Mouse (Mus musculus): ENCODE results near the gene Haghl. TPM values are rescaled to one million over a fixed set of nuclear protein-coding genes. Genes with fewer than 3 reads are reported as not detected.
A peak's percentile ranks its signal among the peaks of the same experiment; 100 is the strongest.

Gene Haghl
- polyA plus RNA-seq, 1 experiment from 2014 or later = 76.0 TPM

DNA sequence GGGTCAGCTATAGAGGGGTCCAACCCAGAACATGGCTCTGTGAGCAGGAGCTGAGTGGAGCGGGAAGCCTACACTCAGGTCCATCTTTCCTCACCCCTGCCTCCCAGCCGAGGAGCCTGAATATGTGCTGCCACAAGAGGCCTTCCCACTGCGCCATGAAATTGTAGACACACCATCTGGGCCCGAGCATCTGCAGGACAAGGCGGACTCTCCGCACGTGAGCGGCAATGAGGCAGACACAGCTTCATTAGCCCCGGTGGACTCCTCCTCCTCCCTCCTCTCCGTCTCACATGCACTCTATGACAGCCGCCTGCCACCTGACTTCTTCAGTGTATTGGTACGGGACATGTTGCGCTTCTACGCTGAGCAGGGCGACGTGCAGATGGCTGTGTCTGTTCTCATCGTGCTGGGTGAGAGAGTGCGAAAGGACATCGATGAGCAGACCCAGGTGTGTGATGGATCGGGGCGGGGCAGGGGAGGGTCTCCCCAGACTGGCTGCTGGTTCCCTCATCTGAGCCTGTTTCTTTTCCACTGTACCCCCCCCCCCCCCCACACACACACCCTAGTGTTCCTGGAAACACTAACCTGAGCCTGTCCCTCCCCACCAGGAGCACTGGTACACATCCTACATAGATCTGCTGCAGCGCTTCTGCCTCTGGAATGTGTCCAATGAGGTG lies 42.2 kb upstream of the Haghl start:
- no peaks in the 10 kb centered on the region for H3K9me3 ChIP-seq
- peak overlapping the region; percentile 94 for H3K27ac ChIP-seq
- peaks cover 84% of the 10 kb centered on the region for H3K4me1 ChIP-seq
- 91% methylated on average over 22 of the region's 22 CpGs for WGBS
- no peak for DNase-seq (ENCODE audit: extremely low spot score, low spot score)
- peaks cover 58% of the 10 kb centered on the region for H3K36me3 ChIP-seq (replicated peaks)
- H3K4me3 ChIP-seq = peak overlapping the region; percentile 77
- no peaks in the 10 kb centered on the region for H3K27me3 ChIP-seq (ENCODE audit: poor library complexity, severe bottlenecking)

DNA sequence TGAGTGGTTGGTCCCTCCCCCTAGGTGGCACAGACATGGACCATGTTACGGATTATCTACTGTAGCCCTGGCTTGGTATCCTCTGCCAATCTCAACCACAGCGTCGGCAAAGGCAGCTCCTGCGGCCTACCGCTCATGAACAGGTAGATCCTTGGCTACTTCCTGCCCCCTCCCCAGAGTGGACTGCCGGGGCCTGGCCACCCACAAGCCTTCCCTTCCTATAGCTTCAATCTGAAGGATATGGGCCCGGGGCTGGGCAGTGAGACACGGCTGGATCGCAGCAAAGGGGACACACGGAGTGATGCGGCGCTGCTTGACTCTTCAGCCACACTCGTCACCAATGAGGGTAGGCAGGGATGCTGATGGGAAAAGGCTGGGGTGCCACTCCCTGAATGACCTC lies 41.5 kb upstream of the Haghl start:
- Histone ChIP-seq H3K9me3 (no peaks in the 10 kb centered on the region), H3K4me1 (peaks cover 82% of the 10 kb centered on the region), H3K4me3 (0 out of 2 replicates have a peak overlapping the region, but pooled peaks have one; percentile 0), H3K27ac (no peak overlapping the region), H3K36me3 (replicated peaks) (peaks cover 58% of the 10 kb centered on the region), H3K27me3 (ENCODE audit: poor library complexity, severe bottlenecking) (no peaks in the 10 kb centered on the region)
- no peak for DNase-seq (ENCODE audit: extremely low spot score, low spot score)
- WGBS = 93% methylated on average over 13 of the region's 13 CpGs

GRCm38 (mm10) chr17:25825984-25826570 lies 40.6 kb upstream of the Haghl start:
- no peaks in the 10 kb centered on the region for H3K9me3 ChIP-seq
- peaks cover 73% of the 10 kb centered on the region for H3K4me1 ChIP-seq
- 98% methylated on average over 27 of the region's 27 CpGs for WGBS
- DNase-seq (ENCODE audit: extremely low spot score, low spot score) = no peak
- H3K27me3 ChIP-seq (ENCODE audit: poor library complexity, severe bottlenecking) = no peaks in the 10 kb centered on the region
- H3K36me3 ChIP-seq (replicated peaks) = peaks cover 48% of the 10 kb centered on the region
- no peak overlapping the region for H3K27ac ChIP-seq
- peak overlapping the region; percentile 72; the same call in 1 of the 2 replicates for H3K4me3 ChIP-seq

DNA sequence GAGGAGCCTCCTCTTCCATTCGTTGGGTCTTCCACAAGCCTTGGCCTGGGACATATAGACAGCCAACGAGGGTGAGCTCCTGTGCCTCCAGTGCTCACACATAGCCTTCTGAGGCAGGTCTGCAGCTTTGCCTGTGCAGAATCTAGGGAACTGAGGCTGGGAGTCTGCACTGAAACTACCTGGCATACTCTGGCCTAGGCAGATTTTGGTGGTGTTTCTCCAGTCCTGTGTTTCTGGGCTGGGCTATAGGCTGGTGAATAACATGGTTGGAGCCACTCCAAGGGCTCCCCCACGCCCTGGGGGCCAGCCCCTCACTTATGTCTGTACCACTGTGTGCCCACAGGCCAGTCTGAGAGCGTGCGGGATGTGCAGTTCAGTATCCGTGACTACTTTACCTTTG lies 39.8 kb upstream of the Haghl start:
- H3K9me3 ChIP-seq = no peaks in the 10 kb centered on the region
- WGBS = 90% methylated on average over 6 of the region's 6 CpGs
- peaks cover 6% of the 10 kb centered on the region for H3K27me3 ChIP-seq (ENCODE audit: poor library complexity, severe bottlenecking)
- peak overlapping the region; percentile 72; the same call in 1 of the 2 replicates for H3K4me3 ChIP-seq
- peaks cover 41% of the 10 kb centered on the region for H3K36me3 ChIP-seq (replicated peaks)
- peaks cover 65% of the 10 kb centered on the region for H3K4me1 ChIP-seq
- H3K27ac ChIP-seq = no peak overlapping the region
- no peak for DNase-seq (ENCODE audit: extremely low spot score, low spot score)

DNA sequence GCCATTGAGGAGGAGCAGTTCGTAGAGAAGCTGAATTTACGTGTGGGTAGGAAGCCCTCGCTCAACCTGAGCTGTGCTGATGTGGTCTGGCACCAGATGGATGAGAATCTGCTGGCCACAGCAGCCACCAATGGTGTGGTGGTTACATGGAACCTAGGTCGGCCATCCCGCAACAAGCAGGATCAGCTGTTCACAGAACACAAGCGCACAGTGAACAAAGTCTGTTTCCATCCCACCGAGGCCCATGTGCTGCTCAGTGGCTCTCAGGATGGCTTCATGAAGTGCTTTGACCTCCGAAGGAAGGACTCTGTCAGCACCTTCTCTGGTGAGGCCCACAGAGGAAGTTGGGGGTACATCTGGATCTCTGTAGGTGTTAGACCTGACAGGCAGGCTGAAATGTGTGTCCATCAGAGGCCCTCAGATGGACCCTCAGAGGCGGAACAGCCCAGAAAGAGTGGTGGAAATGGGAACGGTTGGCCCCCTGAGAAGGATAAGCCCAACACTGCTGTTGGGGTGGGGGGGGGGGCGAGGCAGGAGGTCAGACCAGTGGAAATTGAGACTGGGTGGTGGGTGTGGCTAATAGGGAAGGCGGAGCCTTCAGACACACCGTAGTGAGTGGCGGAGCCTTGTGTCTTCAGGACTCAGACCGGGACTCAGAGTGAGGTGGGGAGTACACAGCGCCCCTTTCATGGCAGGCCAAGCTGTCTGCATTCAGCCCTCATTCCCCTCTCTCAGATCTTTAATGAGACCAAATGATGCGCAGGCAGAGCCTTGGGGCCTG lies 39.1 kb upstream of the Haghl start:
- Histone ChIP-seq H3K4me1 (peaks cover 63% of the 10 kb centered on the region), H3K36me3 (replicated peaks) (peaks cover 33% of the 10 kb centered on the region), H3K27ac (no peak overlapping the region), H3K4me3 (peak overlapping the region; percentile 72), H3K27me3 (ENCODE audit: poor library complexity, severe bottlenecking) (peaks cover 14% of the 10 kb centered on the region), H3K9me3 (no peaks in the 10 kb centered on the region)
- DNase-seq (ENCODE audit: extremely low spot score, low spot score) = no peak
- WGBS = 79% methylated on average over 17 of the region's 17 CpGs

- Histone ChIP-seq H3K27me3 (ENCODE audit: poor library complexity, severe bottlenecking) (peaks cover 25% of the 10 kb centered on the region), H3K4me3 (peak within 1 kb of the TSS; percentile 72), H3K4me1 (peaks cover 60% of the 10 kb centered on the region), H3K9me3 (no peaks in the 10 kb centered on the region), H3K36me3 (replicated peaks) (peaks cover 31% of the 10 kb centered on the region), H3K27ac (peak within 1 kb of the TSS; percentile 87)
- peak; percentile 73 for DNase-seq (ENCODE audit: extremely low spot score, low spot score)
- under 1% methylated on average over 18 of the region's 18 CpGs for WGBS
Measured at GRCm38 (mm10) chr17:25823452-25823851, 38.0 kb upstream of the Haghl start, which contains the start of gene Wdr24. Gene Wdr24, plus strand, starts transcription at chr17:25823627.

DNA sequence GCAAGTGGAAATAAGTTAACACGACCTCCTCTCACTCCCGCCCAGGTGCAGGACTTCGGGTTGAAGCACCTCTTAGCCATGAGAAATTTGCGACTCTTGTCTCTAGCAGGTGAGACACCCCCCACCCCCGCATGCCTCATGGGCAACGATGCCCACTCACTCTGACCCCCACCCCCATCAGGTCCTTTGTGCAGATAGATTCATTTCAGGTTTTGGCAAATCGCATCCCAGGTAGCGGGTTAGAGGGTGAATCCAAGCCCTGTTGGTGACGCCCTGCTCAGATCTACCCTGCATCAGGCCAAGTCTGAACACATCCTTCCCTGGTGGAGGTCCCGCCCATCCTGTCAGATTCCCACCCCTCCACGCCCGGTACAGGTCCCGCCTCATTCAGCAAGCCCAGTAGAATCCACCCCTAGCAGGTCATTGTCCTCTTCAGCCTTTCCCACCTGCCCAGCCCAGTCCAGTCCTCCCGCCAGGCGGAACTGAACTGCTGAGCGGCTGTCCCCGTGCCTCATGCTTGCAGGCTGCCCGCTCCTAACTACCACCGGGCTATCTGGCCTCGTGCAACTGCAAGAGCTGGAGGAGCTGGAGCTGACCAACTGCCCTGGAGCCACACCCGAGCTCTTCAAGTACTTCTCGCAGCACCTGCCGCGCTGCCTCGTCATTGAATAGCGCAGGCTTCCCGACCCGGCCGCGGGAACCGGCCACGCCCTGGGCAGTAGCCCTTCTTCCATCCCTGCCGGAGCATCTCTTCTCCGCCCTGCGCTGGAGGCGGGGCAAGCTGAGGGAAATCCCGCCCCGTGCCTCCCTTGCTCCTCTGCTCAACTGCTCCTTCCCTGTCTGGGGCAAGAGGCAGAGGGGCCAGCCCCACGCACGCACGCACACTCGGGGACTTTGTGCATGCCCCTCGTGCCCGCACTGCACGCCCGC lies 33.6 kb upstream of the Haghl start:
- peak overlapping the region; percentile 61 for H3K27ac ChIP-seq
- H3K36me3 ChIP-seq (replicated peaks) = peaks cover 6% of the 10 kb centered on the region; the same call in 1 of the 2 replicates
- peak overlapping the region; percentile 48 for H3K4me3 ChIP-seq
- DNase-seq (ENCODE audit: extremely low spot score, low spot score) = no peak
- 7% methylated on average over 46 of the region's 46 CpGs for WGBS
- H3K4me1 ChIP-seq = peaks cover 25% of the 10 kb centered on the region
- no peaks in the 10 kb centered on the region for H3K9me3 ChIP-seq
- H3K27me3 ChIP-seq (ENCODE audit: poor library complexity, severe bottlenecking) = peaks cover 56% of the 10 kb centered on the region

GRCm38 (mm10) chr17:25817662-25818061 lies 32.2 kb upstream of the Haghl start:
- DNase-seq (ENCODE audit: extremely low spot score, low spot score) = no peak
- no peak overlapping the region for H3K4me3 ChIP-seq
- no peaks in the 10 kb centered on the region for H3K9me3 ChIP-seq
- H3K4me1 ChIP-seq = peaks cover 24% of the 10 kb centered on the region
- peaks cover 68% of the 10 kb centered on the region for H3K27me3 ChIP-seq (ENCODE audit: poor library complexity, severe bottlenecking)
- H3K27ac ChIP-seq = no peak overlapping the region
- H3K36me3 ChIP-seq (replicated peaks) = peaks cover 6% of the 10 kb centered on the region; the same call in 1 of the 2 replicates
- 85% methylated on average over 11 of the region's 11 CpGs for WGBS

GRCm38 (mm10) chr17:25813471-25813870 lies 28.0 kb upstream of the Haghl start:
- Histone ChIP-seq H3K36me3 (replicated peaks) (peaks cover 6% of the 10 kb centered on the region; the same call in 1 of the 2 replicates), H3K27me3 (ENCODE audit: poor library complexity, severe bottlenecking) (peaks cover 85% of the 10 kb centered on the region), H3K4me3 (peak overlapping the region; percentile 27), H3K4me1 (peaks cover 39% of the 10 kb centered on the region), H3K27ac (no peak overlapping the region), H3K9me3 (no peaks in the 10 kb centered on the region)
- DNase-seq (ENCODE audit: extremely low spot score, low spot score) = peak; percentile 85
- 3% methylated on average over 20 of the region's 20 CpGs for WGBS

DNA sequence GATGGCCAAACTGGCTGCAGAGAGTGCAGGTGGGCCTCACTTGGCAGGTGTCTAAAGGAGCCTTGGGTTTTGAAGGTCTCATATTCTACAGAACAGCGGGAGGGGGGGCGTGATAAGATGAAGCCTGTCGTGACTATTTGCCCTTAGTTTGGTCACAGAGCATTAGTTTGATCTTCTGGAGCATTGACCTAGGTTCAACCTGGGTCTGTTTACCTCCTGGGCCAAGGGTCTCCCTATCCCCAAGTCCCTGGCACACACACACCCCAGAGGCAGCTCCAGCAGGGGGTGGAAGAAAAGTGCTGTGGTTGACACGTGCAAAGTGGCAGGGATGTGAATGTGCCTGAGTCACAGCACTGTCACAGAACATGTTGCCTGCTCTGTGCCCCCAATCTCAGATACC lies 25.4 kb upstream of the Haghl start:
- no peaks in the 10 kb centered on the region for H3K9me3 ChIP-seq
- H3K27ac ChIP-seq = no peak overlapping the region
- 83% methylated on average over 4 of the region's 4 CpGs for WGBS
- H3K4me1 ChIP-seq = peaks cover 46% of the 10 kb centered on the region
- no peaks in the 10 kb centered on the region for H3K36me3 ChIP-seq (replicated peaks)
- peaks cover 75% of the 10 kb centered on the region for H3K27me3 ChIP-seq (ENCODE audit: poor library complexity, severe bottlenecking)
- H3K4me3 ChIP-seq = peak overlapping the region; percentile 88; the same call in 1 of the 2 replicates
- no peak for DNase-seq (ENCODE audit: extremely low spot score, low spot score)

- Histone ChIP-seq H3K9me3 (no peaks in the 10 kb centered on the region), H3K27ac (peak overlapping the region; percentile 94), H3K27me3 (ENCODE audit: poor library complexity, severe bottlenecking) (peaks cover 73% of the 10 kb centered on the region), H3K4me1 (peaks cover 46% of the 10 kb centered on the region), H3K4me3 (peak overlapping the region; percentile 88), H3K36me3 (replicated peaks) (no peaks in the 10 kb centered on the region)
- DNase-seq (ENCODE audit: extremely low spot score, low spot score) = no peak
- WGBS = 10% methylated on average over 25 of the region's 25 CpGs
Measured at GRCm38 (mm10) chr17:25809606-25810340, 24.3 kb upstream of the Haghl start.

Data from forebrain, embryonic 10.5 days (tissue).